Mouse (Mus musculus): ENCODE measurements around the gene Mboat7. TPM values are rescaled to one million over a fixed set of nuclear protein-coding genes. Genes with fewer than 3 reads are reported as not detected.

Mboat7 gene
- polyA plus RNA-seq, 1 experiment from 2014 or later: 73.9 TPM

DNA sequence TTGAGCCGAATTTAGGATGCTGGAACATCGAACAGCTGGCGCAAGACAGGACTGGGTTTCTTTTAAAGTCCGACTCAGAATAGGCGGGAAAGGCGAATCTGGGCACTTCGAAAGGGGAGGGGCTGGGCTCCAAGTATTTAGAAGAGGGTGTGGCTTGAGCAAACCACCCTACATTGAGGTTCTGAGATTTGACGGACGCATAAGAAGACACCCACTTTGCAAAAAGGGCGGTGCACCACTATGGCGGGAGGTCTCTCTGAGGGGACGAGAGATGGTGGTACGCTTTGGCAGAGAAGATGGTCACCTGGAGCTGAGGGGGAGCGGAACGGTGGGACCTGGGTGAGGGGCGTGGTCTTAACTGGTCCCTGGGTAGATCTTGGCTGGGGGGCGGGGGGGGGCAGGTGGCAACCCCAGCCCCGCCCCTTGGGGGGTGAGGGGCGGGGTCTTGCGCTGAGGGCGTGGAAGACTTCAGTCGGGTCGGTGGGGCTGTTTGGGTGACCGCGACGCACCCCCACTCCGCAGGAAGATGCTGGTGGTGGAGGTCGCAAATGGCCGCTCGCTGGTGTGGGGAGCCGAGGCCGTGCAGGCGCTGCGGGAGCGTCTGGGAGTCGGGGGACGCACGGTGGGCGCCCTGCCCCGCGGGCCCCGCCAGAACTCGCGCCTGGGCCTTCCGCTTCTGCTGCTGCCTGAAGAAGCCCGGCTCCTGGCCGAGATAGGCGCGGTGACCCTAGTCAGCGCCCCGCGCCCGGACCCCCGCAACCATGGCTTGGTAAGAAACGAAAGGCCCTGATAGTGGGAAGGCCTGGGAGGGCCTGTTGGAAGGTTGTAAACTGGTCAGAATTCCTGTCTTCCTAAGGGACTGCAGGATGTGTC is 989 bp upstream of the Mboat7 start:
- WGBS: under 1% methylated on average over 36 of the region's 55 CpGs
- ATAC-seq (ENCODE audit: low FRiP score, low TSS enrichment): peak; percentile 69
- Histone ChIP-seq H3K27me3 (ENCODE audit: insufficient read depth, low read length) (no peaks in the 10 kb centered on the region), H3K4me1 (ENCODE audit: insufficient read depth, low read length) (peaks cover 23% of the 10 kb centered on the region), H3K4me3 (ENCODE audit: low read length) (peak overlapping the region; percentile 71), H3K9me3 (ENCODE audit: low read length) (no peaks in the 10 kb centered on the region), H3K27ac (ENCODE audit: low read length) (peak overlapping the region; percentile 99), H3K4me2 (replicated peaks; ENCODE audit: low read depth, low read length) (peak overlapping the region; percentile 81), H3K9ac (replicated peaks; ENCODE audit: low read length) (peak overlapping the region; percentile 89), H3K36me3 (ENCODE audit: insufficient read depth, low read length) (peaks cover 30% of the 10 kb centered on the region)

- under 1% methylated on average over 18 of the region's 18 CpGs for WGBS
- H3K27ac ChIP-seq (ENCODE audit: low read length): peak overlapping the region; percentile 99
- peak overlapping the region; percentile 81 for H3K4me2 ChIP-seq (replicated peaks; ENCODE audit: low read depth, low read length)
- peaks cover 23% of the 10 kb centered on the region for H3K4me1 ChIP-seq (ENCODE audit: insufficient read depth, low read length)
- H3K36me3 ChIP-seq (ENCODE audit: insufficient read depth, low read length): peaks cover 25% of the 10 kb centered on the region
- H3K9me3 ChIP-seq (ENCODE audit: low read length): no peaks in the 10 kb centered on the region
- H3K27me3 ChIP-seq (ENCODE audit: insufficient read depth, low read length): no peaks in the 10 kb centered on the region
- no peak for ATAC-seq (ENCODE audit: low FRiP score, low TSS enrichment)
- H3K4me3 ChIP-seq (ENCODE audit: low read length): peak overlapping the region; percentile 71
- peak overlapping the region; percentile 89 for H3K9ac ChIP-seq (replicated peaks; ENCODE audit: low read length)
These were observed 419 bp upstream of the Mboat7 start for GRCm38 (mm10) chr7:3693809-3694075.

- under 1% methylated on average over 49 of the region's 49 CpGs for WGBS
- H3K9ac ChIP-seq (replicated peaks; ENCODE audit: low read length): peak within 1 kb of the TSS; percentile 89
- H3K4me2 ChIP-seq (replicated peaks; ENCODE audit: low read depth, low read length): peak within 1 kb of the TSS; percentile 81
- peak within 1 kb of the TSS; percentile 71 for H3K4me3 ChIP-seq (ENCODE audit: low read length)
- H3K9me3 ChIP-seq (ENCODE audit: low read length): no peaks in the 10 kb centered on the region
- peak; percentile 70; the same call in 1 of the 2 replicates for ATAC-seq (ENCODE audit: low FRiP score, low TSS enrichment)
- peaks cover 22% of the 10 kb centered on the region for H3K36me3 ChIP-seq (ENCODE audit: insufficient read depth, low read length)
- peaks cover 23% of the 10 kb centered on the region for H3K4me1 ChIP-seq (ENCODE audit: insufficient read depth, low read length)
- H3K27ac ChIP-seq (ENCODE audit: low read length): peak within 1 kb of the TSS; percentile 99
- no peaks in the 10 kb centered on the region for H3K27me3 ChIP-seq (ENCODE audit: insufficient read depth, low read length)
These were observed 839 bp downstream of the Mboat7 start, which contains the start of gene Tsen34 for GRCm38 (mm10) chr7:3692382-3692986. Gene Tsen34 (plus strand): TSS chr7:3692863.

- Histone ChIP-seq H3K4me1 (ENCODE audit: insufficient read depth, low read length) (peaks cover 23% of the 10 kb centered on the region), H3K4me2 (replicated peaks; ENCODE audit: low read depth, low read length) (peak overlapping the region; percentile 81), H3K4me3 (ENCODE audit: low read length) (peak overlapping the region; percentile 71), H3K27ac (ENCODE audit: low read length) (peak overlapping the region; percentile 99; the same call in 1 of the 2 replicates), H3K36me3 (ENCODE audit: insufficient read depth, low read length) (peaks cover 19% of the 10 kb centered on the region), H3K9ac (replicated peaks; ENCODE audit: low read length) (peak overlapping the region; percentile 89), H3K9me3 (ENCODE audit: low read length) (no peaks in the 10 kb centered on the region), H3K27me3 (ENCODE audit: insufficient read depth, low read length) (no peaks in the 10 kb centered on the region)
- 30% methylated on average over 3 of the region's 3 CpGs for WGBS
- ATAC-seq (ENCODE audit: low FRiP score, low TSS enrichment): no peak
These were observed 1.4 kb downstream of the Mboat7 start for GRCm38 (mm10) chr7:3691919-3692318.

- Histone ChIP-seq H3K36me3 (ENCODE audit: insufficient read depth, low read length) (peaks cover 28% of the 10 kb centered on the region), H3K4me1 (ENCODE audit: insufficient read depth, low read length) (no peaks in the 10 kb centered on the region), H3K9me3 (ENCODE audit: low read length) (no peaks in the 10 kb centered on the region), H3K4me2 (replicated peaks; ENCODE audit: low read depth, low read length) (no peak overlapping the region), H3K27me3 (ENCODE audit: insufficient read depth, low read length) (no peaks in the 10 kb centered on the region), H3K27ac (ENCODE audit: low read length) (no peak overlapping the region), H3K9ac (replicated peaks; ENCODE audit: low read length) (no peak overlapping the region), H3K4me3 (ENCODE audit: low read length) (no peak overlapping the region)
- no peak; the same call in 1 of the 2 replicates for ATAC-seq (ENCODE audit: low FRiP score, low TSS enrichment)
- WGBS: 87% methylated on average over 31 of the region's 31 CpGs
These were observed 7.7 kb downstream of the Mboat7 start for GRCm38 (mm10) chr7:3685400-3686187.

DNA sequence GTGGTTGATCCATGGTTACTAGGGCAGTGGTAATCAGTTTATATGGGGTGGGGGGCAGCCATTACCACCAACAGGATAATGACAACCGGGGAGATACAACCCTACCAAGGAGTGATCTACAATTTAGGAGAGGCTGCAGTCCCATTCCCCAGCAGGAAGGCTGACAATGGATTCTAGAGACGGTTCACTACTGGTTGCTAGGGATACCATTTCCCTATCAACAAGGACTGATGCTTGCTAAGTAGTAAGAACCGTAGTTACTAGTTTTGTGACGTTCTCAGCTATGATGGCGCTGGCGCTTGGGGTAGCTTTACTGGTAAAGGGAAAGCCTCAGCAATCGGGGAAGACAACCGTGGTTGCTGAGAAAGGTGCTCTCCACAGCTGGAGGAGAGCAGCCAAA is 8.6 kb downstream of the Mboat7 start:
- WGBS: 90% methylated on average over 8 of the region's 8 CpGs
- H3K4me1 ChIP-seq (ENCODE audit: insufficient read depth, low read length): no peaks in the 10 kb centered on the region
- no peak overlapping the region for H3K4me3 ChIP-seq (ENCODE audit: low read length)
- H3K9ac ChIP-seq (replicated peaks; ENCODE audit: low read length): no peak overlapping the region
- H3K9me3 ChIP-seq (ENCODE audit: low read length): no peaks in the 10 kb centered on the region
- no peak overlapping the region for H3K4me2 ChIP-seq (replicated peaks; ENCODE audit: low read depth, low read length)
- H3K36me3 ChIP-seq (ENCODE audit: insufficient read depth, low read length): peaks cover 28% of the 10 kb centered on the region
- no peaks in the 10 kb centered on the region for H3K27me3 ChIP-seq (ENCODE audit: insufficient read depth, low read length)
- no peak overlapping the region for H3K27ac ChIP-seq (ENCODE audit: low read length)
- ATAC-seq (ENCODE audit: low FRiP score, low TSS enrichment): no peak

- Histone ChIP-seq H3K4me1 (ENCODE audit: insufficient read depth, low read length) (no peaks in the 10 kb centered on the region), H3K4me2 (replicated peaks; ENCODE audit: low read depth, low read length) (no peak overlapping the region), H3K4me3 (ENCODE audit: low read length) (no peak overlapping the region), H3K27me3 (ENCODE audit: insufficient read depth, low read length) (no peaks in the 10 kb centered on the region), H3K9me3 (ENCODE audit: low read length) (no peaks in the 10 kb centered on the region), H3K9ac (replicated peaks; ENCODE audit: low read length) (no peak overlapping the region), H3K36me3 (ENCODE audit: insufficient read depth, low read length) (peaks cover 32% of the 10 kb centered on the region), H3K27ac (ENCODE audit: low read length) (no peak overlapping the region)
- 90% methylated on average over 10 of the region's 10 CpGs for WGBS
- ATAC-seq (ENCODE audit: low FRiP score, low TSS enrichment): no peak
These were observed 9.3 kb downstream of the Mboat7 start for GRCm38 (mm10) chr7:3683908-3684550.

GRCm38 (mm10) chr7:3677342-3677741 is 16.0 kb downstream of the Mboat7 start, which contains the start of gene Tmc4:
Gene Tmc4 (minus strand): TSS chr7:3677553.
- Histone ChIP-seq H3K9ac (replicated peaks; ENCODE audit: low read length) (peak within 1 kb of the TSS; percentile 37), H3K27me3 (ENCODE audit: insufficient read depth, low read length) (no peaks in the 10 kb centered on the region), H3K4me2 (replicated peaks; ENCODE audit: low read depth, low read length) (peak within 1 kb of the TSS; percentile 34), H3K4me1 (ENCODE audit: insufficient read depth, low read length) (no peaks in the 10 kb centered on the region), H3K27ac (ENCODE audit: low read length) (0 out of 2 replicates have a peak within 1 kb of the TSS, but pooled peaks have one; percentile 38), H3K9me3 (ENCODE audit: low read length) (no peaks in the 10 kb centered on the region), H3K4me3 (ENCODE audit: low read length) (peak within 1 kb of the TSS; percentile 35), H3K36me3 (ENCODE audit: insufficient read depth, low read length) (0 out of 2 replicates have a peak, but pooled peaks cover 8% of the 10 kb centered on the region)
- WGBS: 39% methylated on average over 9 of the region's 9 CpGs
- 0 out of 2 replicates have a peak, but pooled peaks have one; percentile 32 for ATAC-seq (ENCODE audit: low FRiP score, low TSS enrichment)

- Histone ChIP-seq H3K27me3 (ENCODE audit: insufficient read depth, low read length) (no peaks in the 10 kb centered on the region), H3K36me3 (ENCODE audit: insufficient read depth, low read length) (0 out of 2 replicates have a peak, but pooled peaks cover 4% of the 10 kb centered on the region), H3K4me3 (ENCODE audit: low read length) (no peak overlapping the region), H3K4me2 (replicated peaks; ENCODE audit: low read depth, low read length) (no peak overlapping the region), H3K9ac (replicated peaks; ENCODE audit: low read length) (peak overlapping the region; percentile 37; the same call in 1 of the 2 replicates), H3K9me3 (ENCODE audit: low read length) (no peaks in the 10 kb centered on the region), H3K4me1 (ENCODE audit: insufficient read depth, low read length) (no peaks in the 10 kb centered on the region), H3K27ac (ENCODE audit: low read length) (no peak overlapping the region)
- 87% methylated on average over 12 of the region's 12 CpGs for WGBS
- no peak for ATAC-seq (ENCODE audit: low FRiP score, low TSS enrichment)
These were observed 17.0 kb downstream of the Mboat7 start for GRCm38 (mm10) chr7:3676371-3676770.
